Mouse (Mus musculus) T-helper 2 cell (primary cell): ENCODE data around the gene Eno1.
"Not testable (repeated sequence)": the region's sequence is repeated elsewhere in the genome, so short reads cannot be mapped to it uniquely, and the experiment has no call there.

ENCODE experiments used
- in situ Hi-C: fragments of 300-600 bp; cut with MboI, MseI; formaldehyde crosslinking; loops from one replicate; pipeline ENCODE4 v1.15.1; 2025; ENCODE audit warnings: high pct_unique_total_duplicates

The Eno1 gene

DNA sequence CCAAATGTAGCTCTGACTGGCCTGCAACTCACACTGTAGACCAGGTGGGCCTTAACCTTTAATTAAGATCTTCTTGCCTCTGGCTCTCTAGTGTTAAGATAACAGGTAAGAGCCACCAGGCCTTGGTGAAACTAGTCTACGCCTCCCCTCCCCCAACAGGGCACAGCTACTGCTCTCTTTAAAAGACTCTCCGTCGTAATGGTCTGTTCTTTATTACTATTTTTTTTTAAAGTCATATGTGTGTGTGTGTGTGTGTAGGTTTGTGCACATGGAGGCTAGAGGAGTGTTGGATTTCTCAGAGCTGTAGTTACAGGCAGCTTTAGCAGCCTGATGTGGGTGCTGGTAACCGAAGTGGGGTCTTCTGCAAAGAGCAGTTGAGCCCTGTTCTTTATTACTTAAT, 43.9 kb downstream of the Eno1 start:
- in situ Hi-C loops = no loop called here

DNA sequence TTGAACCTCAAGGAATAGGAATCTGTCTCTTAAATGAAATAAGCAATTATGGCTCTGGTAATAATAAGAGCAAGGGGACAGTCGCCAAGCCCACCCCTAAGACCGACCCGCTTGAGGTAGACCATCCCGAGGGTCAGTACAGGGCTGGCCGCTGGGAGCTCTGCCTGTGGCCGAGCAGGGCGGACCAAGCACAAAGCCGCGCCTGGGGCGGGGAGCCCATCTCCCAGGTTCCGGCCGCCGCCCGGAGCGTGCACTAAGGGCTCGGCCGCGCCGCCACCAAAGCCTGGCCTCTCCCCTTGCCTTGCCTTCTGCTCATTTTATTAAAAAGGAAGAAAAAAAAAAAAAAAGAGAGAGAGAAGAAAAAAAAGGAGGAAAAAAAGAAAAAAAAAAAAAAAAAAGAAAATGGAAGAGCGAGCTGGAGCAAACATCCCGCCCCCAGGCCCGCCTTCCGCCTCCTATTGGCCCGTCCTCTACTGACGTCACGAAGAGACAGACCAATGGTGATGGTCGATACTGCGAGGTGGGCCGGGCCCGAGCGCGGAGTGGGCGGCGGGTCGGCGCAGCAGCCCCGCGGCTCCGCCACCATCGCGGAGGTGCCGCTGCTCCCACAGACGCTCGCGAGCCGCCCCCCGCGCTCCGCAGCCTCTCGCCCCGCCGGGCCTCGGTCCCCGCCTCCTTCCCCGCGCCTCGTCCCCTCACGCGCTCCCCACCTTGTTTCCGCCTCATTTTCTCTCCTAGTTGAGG, 44.7 kb downstream of the Eno1 start, which contains the start of gene Rere:
Gene Rere (plus strand): TSS at position 629 of the 744 bp plus-strand sequence.
- in situ Hi-C loops = no loop called here

DNA sequence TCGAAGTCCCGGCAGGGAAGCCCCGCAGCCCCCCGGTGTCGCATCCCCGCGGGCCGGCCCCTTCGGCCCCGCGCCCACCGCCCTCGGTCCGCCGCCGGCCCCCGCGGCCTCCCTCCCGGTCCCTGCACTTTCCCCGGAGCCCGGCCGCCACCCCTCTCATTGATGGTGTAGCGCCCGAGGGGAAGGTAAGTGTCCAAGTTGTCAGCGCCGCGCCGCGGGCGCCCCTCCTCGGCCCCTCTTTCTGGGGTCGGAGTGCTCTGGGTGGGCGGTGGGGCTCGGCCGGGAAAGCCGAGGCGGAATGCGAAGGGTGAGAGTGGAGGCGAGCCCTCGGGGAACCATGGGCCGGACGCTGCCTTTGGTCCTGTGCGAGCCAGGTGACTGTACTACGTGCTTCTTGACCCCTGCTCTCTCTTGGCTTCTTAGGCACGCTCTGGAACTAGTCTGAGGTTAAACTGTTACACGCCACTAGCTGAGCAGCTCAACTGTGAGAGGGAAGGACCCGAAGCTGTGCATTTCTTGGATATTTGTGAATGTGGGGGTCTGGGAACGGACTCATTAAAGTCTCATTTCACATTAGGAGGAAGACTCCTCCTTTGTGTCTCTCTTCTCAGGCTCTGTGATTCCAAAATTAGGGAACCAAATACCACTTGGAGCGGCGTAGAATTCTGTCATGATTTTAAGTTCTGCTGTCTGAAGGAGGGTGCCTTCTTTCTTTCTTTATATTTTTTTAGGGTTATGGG, 45.5 kb downstream of the Eno1 start:
- in situ Hi-C loops = no loop called here

DNA sequence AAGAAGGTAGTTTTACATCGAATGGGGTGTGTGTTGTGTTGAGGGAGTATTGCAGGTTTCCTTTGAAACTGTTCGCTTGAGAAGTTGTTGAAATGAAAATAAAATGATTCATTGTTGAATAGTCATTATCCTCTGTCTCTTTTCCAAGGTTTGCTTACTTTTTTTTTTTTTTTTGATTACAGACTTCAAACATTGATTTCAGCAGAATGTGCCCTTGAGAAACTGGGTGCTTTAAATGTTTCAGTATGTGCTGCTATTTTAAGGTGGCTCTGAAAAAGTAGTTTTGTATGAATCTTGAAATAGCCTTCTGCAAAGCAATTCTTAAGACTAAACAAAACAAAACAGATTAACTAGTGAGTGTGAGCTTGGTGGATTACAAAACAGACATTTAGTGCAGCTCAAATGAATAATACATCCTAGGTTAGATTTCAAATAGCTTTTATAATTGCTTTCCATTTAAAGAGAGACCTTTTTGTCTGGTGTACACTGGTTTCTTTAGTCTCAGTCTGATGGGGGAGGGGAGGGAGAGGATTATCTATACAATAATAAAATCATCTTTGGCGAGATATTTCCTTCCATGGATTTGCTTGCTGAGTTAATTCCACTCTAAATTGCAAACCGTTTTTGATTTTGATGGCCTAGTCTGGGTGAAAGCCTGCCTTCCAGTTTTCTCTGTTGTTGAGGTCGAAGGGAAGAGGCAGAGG, 46.3 kb downstream of the Eno1 start:
- in situ Hi-C loops = no loop called here

DNA sequence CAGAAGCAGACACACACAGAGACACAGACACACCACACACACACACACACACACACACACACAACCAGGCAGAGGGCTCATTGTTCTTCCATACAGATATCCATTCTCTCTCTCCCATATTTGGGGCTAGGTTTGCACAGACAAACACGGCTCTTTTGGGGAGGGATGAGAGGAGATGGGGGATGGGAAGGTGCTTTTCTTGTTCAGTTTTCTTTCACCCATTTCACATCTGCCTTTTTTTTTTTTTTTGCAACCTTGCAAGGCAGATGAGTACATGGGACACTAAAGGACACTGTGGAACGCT, 46.8 kb downstream of the Eno1 start:
- in situ Hi-C loops = no loop called here

DNA sequence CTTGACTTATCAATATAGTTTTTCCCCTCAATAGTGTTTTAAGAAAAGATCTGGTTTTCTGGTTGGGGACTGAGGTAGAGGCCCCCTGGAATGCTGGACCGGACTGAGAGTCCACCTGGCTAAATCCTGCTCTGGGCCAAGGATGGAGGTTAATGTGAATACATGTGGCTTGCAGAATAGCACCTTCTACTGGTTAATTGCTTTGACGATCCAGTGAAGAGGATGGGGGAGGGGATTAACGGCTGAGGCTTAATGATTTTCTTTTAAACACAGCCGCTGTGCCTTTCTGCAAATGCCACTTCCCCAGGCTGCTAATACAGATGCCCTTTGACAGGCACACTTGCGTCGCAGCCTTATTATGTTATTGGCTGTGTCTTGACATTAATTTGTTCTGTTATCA, 47.5 kb downstream of the Eno1 start:
- in situ Hi-C loops = no loop called here

DNA sequence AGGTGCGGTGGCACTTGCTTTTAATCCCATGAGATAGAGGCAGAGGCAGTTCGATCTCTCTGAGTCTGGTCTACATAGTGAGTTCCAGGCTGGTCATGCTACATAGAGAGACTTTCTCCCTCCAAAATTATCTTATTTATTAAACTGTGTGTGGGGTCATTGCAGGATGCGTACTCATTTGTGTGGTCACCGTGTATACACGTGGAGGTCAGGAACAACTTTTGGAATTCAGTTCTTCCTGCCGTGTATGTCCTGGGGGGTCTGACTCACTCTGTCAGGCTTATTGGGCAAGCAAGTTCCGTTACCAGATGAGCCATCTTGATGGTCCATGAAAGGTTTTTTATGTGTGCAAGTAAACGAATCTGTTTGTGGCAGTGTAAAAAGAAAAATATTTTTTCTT, 50.5 kb downstream of the Eno1 start:
- in situ Hi-C loops = no loop called here

DNA sequence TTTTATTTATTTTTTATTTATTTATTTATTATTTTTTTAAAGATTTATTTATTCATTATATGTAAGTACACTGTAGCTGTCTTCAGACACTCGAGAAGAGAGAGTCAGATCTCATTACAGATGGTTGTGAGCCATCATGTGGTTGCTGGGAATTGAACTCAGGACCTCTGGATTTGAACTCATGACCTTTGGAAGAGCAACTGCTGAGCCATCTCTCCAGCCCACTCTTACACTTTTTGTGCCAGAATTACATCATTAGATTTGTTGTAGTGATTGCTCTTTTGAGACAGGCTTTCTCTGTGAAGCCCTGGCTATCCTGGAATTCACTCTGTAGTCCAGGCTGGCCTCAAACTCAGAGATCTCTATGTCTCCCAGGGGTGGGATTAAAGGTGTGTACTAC, 50.9 kb downstream of the Eno1 start:
- in situ Hi-C loops = not testable (repeated sequence)

DNA sequence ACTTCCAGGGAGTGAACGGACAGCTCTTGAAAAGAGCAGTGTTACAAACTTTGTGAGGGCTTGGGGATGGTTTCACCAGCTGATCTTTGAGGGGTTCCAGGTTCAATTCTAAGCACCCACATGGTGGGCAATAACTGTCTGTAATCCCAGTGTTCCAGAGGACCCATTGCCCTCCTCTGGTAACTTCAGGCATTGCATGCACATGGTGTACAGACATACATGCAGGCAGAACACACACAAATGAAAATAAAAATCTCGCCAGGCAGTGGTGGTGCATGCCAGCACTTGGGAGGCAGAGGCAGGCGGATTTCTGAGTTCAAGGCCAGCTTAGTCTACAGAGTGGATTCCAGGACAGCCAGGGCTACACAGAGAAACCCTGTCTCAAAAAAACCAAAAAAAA, 55.4 kb downstream of the Eno1 start:
- in situ Hi-C loops = no loop called here

DNA sequence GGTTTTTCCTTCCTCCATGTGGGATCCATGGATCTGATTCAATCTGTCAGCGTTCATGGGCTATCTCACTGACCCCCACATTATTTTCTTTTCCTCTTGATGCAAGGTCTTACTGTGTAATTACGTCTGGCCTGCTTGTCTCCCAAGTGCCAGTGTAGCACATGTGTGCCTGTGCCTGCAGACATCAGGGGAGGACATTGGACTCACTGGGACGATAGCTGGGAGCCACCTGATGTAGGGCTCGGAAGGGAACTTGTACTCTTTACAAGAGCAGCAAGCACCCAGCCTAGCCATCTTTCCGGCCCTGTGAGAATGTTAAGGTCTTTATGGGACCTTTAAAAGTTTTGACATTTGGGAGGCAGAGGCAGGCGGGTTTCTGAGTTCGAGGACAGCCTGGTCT, 58.3 kb downstream of the Eno1 start:
- in situ Hi-C loops = no loop called here

DNA sequence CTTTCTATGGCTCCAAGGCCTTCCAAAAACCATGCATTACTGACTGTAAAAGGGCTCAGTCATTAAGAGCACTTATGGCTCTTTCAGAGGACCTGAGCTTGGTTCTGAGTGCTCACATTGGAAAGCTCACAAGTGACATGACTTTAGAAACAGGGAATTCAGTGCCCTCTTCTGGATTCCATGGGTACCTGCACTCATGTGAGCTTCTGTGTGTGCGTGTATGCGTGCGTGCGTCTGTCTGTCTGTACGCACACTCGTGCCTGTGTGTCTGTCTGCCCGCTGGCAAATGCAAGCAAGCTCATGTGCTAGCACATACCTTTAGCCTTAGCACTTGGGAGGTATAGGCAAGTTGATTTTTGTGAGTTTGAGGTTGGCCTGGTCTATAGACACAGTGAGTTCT, 59.4 kb downstream of the Eno1 start:
- in situ Hi-C loops = no loop called here
